Mouse (Mus musculus): ENCODE results near the gene Gm9964. TPM values are rescaled to one million over a fixed set of nuclear protein-coding genes. Genes with fewer than 3 reads are reported as not detected.
"Not testable (repeated sequence)": the region's sequence is repeated elsewhere in the genome, so short reads cannot be mapped to it uniquely, and the experiment has no call there.

Gene Gm9964
- polyA plus RNA-seq, 1 experiment from 2014 or later: not detected

- no peaks in the 10 kb centered on the region for H3K9me3 ChIP-seq (replicated peaks)
- H3K4me1 ChIP-seq (replicated peaks): peaks cover 27% of the 10 kb centered on the region
- peak; percentile 62 for ATAC-seq (ENCODE audit: insufficient read depth)
- no peak overlapping the region for H3K4me3 ChIP-seq (replicated peaks)
- no peak overlapping the region for H3K9ac ChIP-seq
- H3K27me3 ChIP-seq: no peaks in the 10 kb centered on the region
- 37% methylated on average over 5 of the region's 5 CpGs for WGBS (ENCODE audit: insufficient replicate concordance)
- H3K36me3 ChIP-seq (replicated peaks): no peaks in the 10 kb centered on the region
- no peak overlapping the region for H3K4me2 ChIP-seq
- no peak overlapping the region for H3K27ac ChIP-seq (replicated peaks)
Measured at GRCm38 (mm10) chr11:79281396-79281795, 15.3 kb downstream of the Gm9964 start.

- H3K27ac ChIP-seq (replicated peaks): no peak overlapping the region
- no peaks in the 10 kb centered on the region for H3K36me3 ChIP-seq (replicated peaks)
- ATAC-seq (ENCODE audit: insufficient read depth): no peak
- H3K4me1 ChIP-seq (replicated peaks): peaks cover 20% of the 10 kb centered on the region; the same call in 1 of the 2 replicates
- H3K9ac ChIP-seq: no peak overlapping the region
- no peak overlapping the region for H3K4me3 ChIP-seq (replicated peaks)
- H3K4me2 ChIP-seq: no peak overlapping the region
- H3K27me3 ChIP-seq: no peaks in the 10 kb centered on the region
- no peaks in the 10 kb centered on the region for H3K9me3 ChIP-seq (replicated peaks)
- 38% methylated on average over 2 of the region's 2 CpGs for WGBS (ENCODE audit: insufficient replicate concordance)
Measured at GRCm38 (mm10) chr11:79279732-79280405, 16.8 kb downstream of the Gm9964 start.

GRCm38 (mm10) chr11:79273757-79274156 is 22.9 kb downstream of the Gm9964 start:
- Histone ChIP-seq H3K4me1 (replicated peaks) (0 out of 2 replicates have a peak, but pooled peaks cover 9% of the 10 kb centered on the region), H3K4me3 (replicated peaks) (no peak overlapping the region), H3K36me3 (replicated peaks) (no peaks in the 10 kb centered on the region), H3K27me3 (no peaks in the 10 kb centered on the region), H3K9me3 (replicated peaks) (no peaks in the 10 kb centered on the region), H3K27ac (replicated peaks) (no peak overlapping the region), H3K4me2 (no peak overlapping the region), H3K9ac (no peak overlapping the region)
- ATAC-seq (ENCODE audit: insufficient read depth): no peak
- 50% methylated on average over 4 of the region's 4 CpGs for WGBS (ENCODE audit: insufficient replicate concordance)

GRCm38 (mm10) chr11:79273039-79273438 is 23.7 kb downstream of the Gm9964 start:
- H3K9ac ChIP-seq: no peak overlapping the region
- no peak for ATAC-seq (ENCODE audit: insufficient read depth)
- H3K4me1 ChIP-seq (replicated peaks): 0 out of 2 replicates have a peak, but pooled peaks cover 5% of the 10 kb centered on the region
- no peak overlapping the region for H3K4me3 ChIP-seq (replicated peaks)
- H3K9me3 ChIP-seq (replicated peaks): no peaks in the 10 kb centered on the region
- 51% methylated on average over 4 of the region's 4 CpGs for WGBS (ENCODE audit: insufficient replicate concordance)
- no peaks in the 10 kb centered on the region for H3K27me3 ChIP-seq
- H3K4me2 ChIP-seq: no peak overlapping the region
- H3K36me3 ChIP-seq (replicated peaks): no peaks in the 10 kb centered on the region
- no peak overlapping the region for H3K27ac ChIP-seq (replicated peaks)

GRCm38 (mm10) chr11:79267171-79267570 is 29.5 kb downstream of the Gm9964 start:
- Histone ChIP-seq H3K9me3 (replicated peaks) (no peaks in the 10 kb centered on the region), H3K27me3 (no peaks in the 10 kb centered on the region; the same call in 1 of the 2 replicates), H3K4me1 (replicated peaks) (no peaks in the 10 kb centered on the region), H3K4me2 (no peak overlapping the region), H3K36me3 (replicated peaks) (no peaks in the 10 kb centered on the region), H3K27ac (replicated peaks) (no peak overlapping the region), H3K9ac (no peak overlapping the region), H3K4me3 (replicated peaks) (no peak overlapping the region)
- 12% methylated on average over 1 of the region's 1 CpGs for WGBS (ENCODE audit: insufficient replicate concordance)
- ATAC-seq (ENCODE audit: insufficient read depth): no peak

- Histone ChIP-seq H3K36me3 (replicated peaks) (no peaks in the 10 kb centered on the region), H3K4me2 (no peak overlapping the region), H3K4me1 (replicated peaks) (no peaks in the 10 kb centered on the region), H3K4me3 (replicated peaks) (no peak overlapping the region), H3K27ac (replicated peaks) (no peak overlapping the region), H3K9ac (no peak overlapping the region), H3K9me3 (replicated peaks) (no peaks in the 10 kb centered on the region), H3K27me3 (no peaks in the 10 kb centered on the region; the same call in 1 of the 2 replicates)
- no peak for ATAC-seq (ENCODE audit: insufficient read depth)
- 40% methylated on average over 3 of the region's 3 CpGs for WGBS (ENCODE audit: insufficient replicate concordance)
Measured at GRCm38 (mm10) chr11:79264376-79264775, 32.3 kb downstream of the Gm9964 start.

GRCm38 (mm10) chr11:79260126-79260525 is 36.6 kb downstream of the Gm9964 start:
- WGBS (ENCODE audit: insufficient replicate concordance): 64% methylated on average over 4 of the region's 4 CpGs
- H3K4me3 ChIP-seq (replicated peaks); ATAC-seq (ENCODE audit: insufficient read depth); H3K4me2 ChIP-seq; H3K9me3 ChIP-seq (replicated peaks); H3K9ac ChIP-seq; H3K27ac ChIP-seq (replicated peaks); H3K36me3 ChIP-seq (replicated peaks); H3K4me1 ChIP-seq (replicated peaks): not testable (repeated sequence)
- H3K27me3 ChIP-seq: peaks cover 12% of the 10 kb centered on the region; the same call in 1 of the 2 replicates

- ATAC-seq (ENCODE audit: insufficient read depth): no peak
- Histone ChIP-seq H3K9me3 (replicated peaks) (no peaks in the 10 kb centered on the region), H3K4me3 (replicated peaks) (no peak overlapping the region), H3K27me3 (peaks cover 14% of the 10 kb centered on the region; the same call in 1 of the 2 replicates), H3K9ac (no peak overlapping the region), H3K4me1 (replicated peaks) (peaks cover 15% of the 10 kb centered on the region), H3K36me3 (replicated peaks) (no peaks in the 10 kb centered on the region), H3K27ac (replicated peaks) (no peak overlapping the region), H3K4me2 (no peak overlapping the region)
- 63% methylated on average over 6 of the region's 6 CpGs for WGBS (ENCODE audit: insufficient replicate concordance)
Measured at GRCm38 (mm10) chr11:79258738-79259137, 38.0 kb downstream of the Gm9964 start.

- Histone ChIP-seq H3K36me3 (replicated peaks) (peaks cover 18% of the 10 kb centered on the region), H3K27ac (replicated peaks) (peak within 1 kb of the TSS; percentile 85), H3K9ac (peak within 1 kb of the TSS; percentile 84), H3K4me3 (replicated peaks) (peak within 1 kb of the TSS; percentile 74), H3K9me3 (replicated peaks) (no peaks in the 10 kb centered on the region), H3K4me1 (replicated peaks) (peaks cover 32% of the 10 kb centered on the region), H3K27me3 (peaks cover 14% of the 10 kb centered on the region; the same call in 1 of the 2 replicates), H3K4me2 (peak within 1 kb of the TSS; percentile 93)
- 3% methylated on average over 50 of the region's 50 CpGs for WGBS (ENCODE audit: insufficient replicate concordance)
- peak; percentile 82 for ATAC-seq (ENCODE audit: insufficient read depth)
Measured at GRCm38 (mm10) chr11:79254391-79255098, 42.2 kb downstream of the Gm9964 start, which contains the start of gene Wsb1. Wsb1 (minus strand) TSS chr11:79254671.

GRCm38 (mm10) chr11:79253542-79254390 is 42.9 kb downstream of the Gm9964 start:
- Histone ChIP-seq H3K27me3 (peaks cover 14% of the 10 kb centered on the region; the same call in 1 of the 2 replicates), H3K27ac (replicated peaks) (peak overlapping the region; percentile 85), H3K9ac (peak overlapping the region; percentile 84), H3K36me3 (replicated peaks) (peaks cover 26% of the 10 kb centered on the region), H3K4me1 (replicated peaks) (peaks cover 32% of the 10 kb centered on the region), H3K9me3 (replicated peaks) (no peaks in the 10 kb centered on the region), H3K4me2 (peak overlapping the region; percentile 93), H3K4me3 (replicated peaks) (peak overlapping the region; percentile 74)
- 1% methylated on average over 49 of the region's 49 CpGs for WGBS (ENCODE audit: insufficient replicate concordance)
- ATAC-seq (ENCODE audit: insufficient read depth): peak; percentile 74

Data from liver, embryonic 15.5 days (tissue).